ENCODE assay signal across 8 mouse cellular contexts in the genomic region with DNA sequence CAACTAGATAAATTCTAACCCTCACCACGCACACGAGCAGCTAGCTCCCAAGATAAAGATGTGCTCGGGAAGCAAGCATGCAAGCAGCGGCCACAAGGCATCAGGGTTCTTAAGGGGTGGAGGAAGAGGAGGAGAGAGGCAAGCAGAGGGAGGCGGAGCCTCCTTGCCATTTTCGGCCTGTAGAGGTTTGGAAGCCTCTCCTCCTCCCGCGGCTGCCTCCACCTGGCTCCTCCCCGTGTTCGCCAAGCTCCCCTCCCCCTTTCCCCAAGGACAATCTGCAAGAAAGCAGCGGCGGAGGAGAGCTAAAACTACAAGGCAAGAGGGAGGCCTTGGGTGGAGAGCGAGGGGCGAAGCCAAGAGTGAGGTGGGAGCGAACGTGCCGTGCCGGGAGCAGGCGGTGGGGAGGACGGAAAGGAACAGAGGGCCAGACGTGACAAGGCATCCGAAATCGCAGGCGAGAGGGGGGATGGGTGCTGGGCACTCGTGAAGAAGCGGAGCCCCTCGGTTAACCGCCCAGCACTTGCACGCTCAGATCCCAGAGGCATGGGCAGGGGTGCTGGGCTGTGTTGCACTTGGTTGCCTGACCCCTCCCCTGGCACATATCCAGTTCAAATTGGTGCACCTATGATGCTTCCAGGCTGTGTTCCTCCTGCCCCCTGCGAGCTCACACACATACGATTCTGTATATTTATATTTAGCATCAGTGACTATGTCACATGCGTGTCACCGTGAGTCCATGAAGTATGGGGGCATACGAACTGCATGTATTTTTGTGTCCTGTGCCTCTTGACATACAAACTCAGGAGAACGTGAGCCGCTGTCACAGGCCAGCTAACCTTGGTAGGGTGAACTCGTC. TPM values are rescaled to one million over a fixed set of nuclear protein-coding genes. Genes with fewer than 3 reads are reported as not detected.
A peak's percentile ranks its signal among the peaks of the same experiment; 100 is the strongest.
DNase-seq lines count a peak whose midpoint lies in the region; ATAC-seq and TF ChIP-seq lines count a peak whose summit lies in the region.

No protein-coding gene starts in this region.

- 0 out of 2 replicates have a peak overlapping the region, but pooled peaks have one; percentile 12 for H3K27ac ChIP-seq in ES-Bruce4 (ENCODE audit: insufficient read depth, low read length)
- peak overlapping the region; percentile 83 for H3K27ac ChIP-seq in forebrain, embryonic 12.5 days
- peak overlapping the region; percentile 94 for H3K27ac ChIP-seq in heart, embryonic 16.5 days (ENCODE audit: low read length)
- peak overlapping the region; percentile 78 for H3K27ac ChIP-seq in liver, embryonic 13.5 days
- H3K27ac ChIP-seq in stomach, embryonic 16.5 days (ENCODE audit: low read length) = peak overlapping the region; percentile 76

- no peaks in the 10 kb centered on the region for H3K36me3 ChIP-seq in ES-Bruce4 (ENCODE audit: control insufficient read depth, insufficient read depth, low read length, poor library complexity, severe bottlenecking)
- H3K36me3 ChIP-seq in forebrain, embryonic 12.5 days (replicated peaks) = peaks cover 13% of the 10 kb centered on the region
- peaks cover 11% of the 10 kb centered on the region for H3K36me3 ChIP-seq in heart, embryonic 16.5 days (ENCODE audit: control insufficient read depth, insufficient read depth)
- H3K36me3 ChIP-seq in liver, embryonic 13.5 days = peaks cover 9% of the 10 kb centered on the region
- no peaks in the 10 kb centered on the region for H3K36me3 ChIP-seq in stomach, embryonic 16.5 days (ENCODE audit: control insufficient read depth, insufficient read depth, low read length)

- peak overlapping the region; percentile 27 for H3K9ac ChIP-seq in ES-Bruce4 (ENCODE audit: low read depth, poor library complexity, severe bottlenecking)
- peak overlapping the region; percentile 84 for H3K9ac ChIP-seq in forebrain, embryonic 12.5 days
- peak overlapping the region; percentile 91 for H3K9ac ChIP-seq in heart, embryonic 16.5 days (ENCODE audit: low read length)
- peak overlapping the region; percentile 77 for H3K9ac ChIP-seq in liver, embryonic 13.5 days
- H3K9ac ChIP-seq in stomach, embryonic 16.5 days (ENCODE audit: low read length) = peak overlapping the region; percentile 90

- 0 out of 2 replicates have a peak, but pooled peaks have one; percentile 47 for TF ChIP-seq EP300 in ES-Bruce4 (IDR thresholded peaks at IDR 0.05; ENCODE audit: insufficient read depth, low read depth, low read length)

- H3K27me3 ChIP-seq in ES-Bruce4 (ENCODE audit: control insufficient read depth, insufficient read depth, low read length, poor library complexity, severe bottlenecking) = no peaks in the 10 kb centered on the region
- H3K27me3 ChIP-seq in forebrain, embryonic 12.5 days = no peaks in the 10 kb centered on the region
- H3K27me3 ChIP-seq in heart, embryonic 16.5 days (ENCODE audit: control insufficient read depth, insufficient read depth, low read length) = 0 out of 2 replicates have a peak, but pooled peaks cover 2% of the 10 kb centered on the region
- H3K27me3 ChIP-seq in liver, embryonic 13.5 days = no peaks in the 10 kb centered on the region
- H3K27me3 ChIP-seq in stomach, embryonic 16.5 days (ENCODE audit: control insufficient read depth, insufficient read depth, low read length) = no peaks in the 10 kb centered on the region

- H3K4me3 ChIP-seq in ES-Bruce4 (ENCODE audit: low read depth, low read length) = peak overlapping the region; percentile 87
- H3K4me3 ChIP-seq in forebrain, embryonic 12.5 days (replicated peaks) = peak overlapping the region; percentile 54
- H3K4me3 ChIP-seq in heart, embryonic 16.5 days (ENCODE audit: low read length) = peak overlapping the region; percentile 85
- peak overlapping the region; percentile 71 for H3K4me3 ChIP-seq in liver, embryonic 13.5 days (replicated peaks)
- peak overlapping the region; percentile 76 for H3K4me3 ChIP-seq in stomach, embryonic 16.5 days (replicated peaks; ENCODE audit: low read length)

- 4% methylated on average over 37 of the region's 37 CpGs for WGBS in forebrain, embryonic 12.5 days
- 1% methylated on average over 37 of the region's 37 CpGs for WGBS in heart, embryonic 16.5 days
- 2% methylated on average over 37 of the region's 37 CpGs for WGBS in liver, embryonic 13.5 days (ENCODE audit: insufficient replicate concordance)
- 2% methylated on average over 37 of the region's 37 CpGs for WGBS in stomach, embryonic 16.5 days

- peak; percentile 85 for DNase-seq in c-Kit-positive CD71-positive TER-119-positive erythroid progenitor cells, embryonic 14.5 days (ENCODE audit: low spot score)
- peak; percentile 90 to 94 for DNase-seq in kidney, postnatal 25 days
- peak; percentile 82 for DNase-seq in liver, embryonic 13.5 days
- DNase-seq in neural tube, embryonic 10.5 days (ENCODE audit: extremely low spot score, low spot score) = peak; percentile 85

- H3K9me3 ChIP-seq in ES-Bruce4 (replicated peaks; ENCODE audit: control insufficient read depth, insufficient read depth, low read length, poor library complexity, severe bottlenecking) = no peaks in the 10 kb centered on the region
- H3K9me3 ChIP-seq in forebrain, embryonic 12.5 days = no peaks in the 10 kb centered on the region
- H3K9me3 ChIP-seq in heart, embryonic 16.5 days (replicated peaks; ENCODE audit: control insufficient read depth, low read length) = no peaks in the 10 kb centered on the region
- no peaks in the 10 kb centered on the region for H3K9me3 ChIP-seq in liver, embryonic 13.5 days (replicated peaks)
- no peaks in the 10 kb centered on the region for H3K9me3 ChIP-seq in stomach, embryonic 16.5 days (replicated peaks; ENCODE audit: control insufficient read depth, low read length)

- peak; percentile 96 for ATAC-seq in forebrain, embryonic 12.5 days (ENCODE audit: low FRiP score)
- peak; percentile 90 for ATAC-seq in heart, embryonic 16.5 days (replicated peaks; ENCODE audit: extremely low read depth, insufficient read depth, low FRiP score)
- ATAC-seq in liver, embryonic 13.5 days (ENCODE audit: low read depth) = peak; percentile 96
- ATAC-seq in stomach, embryonic 16.5 days (ENCODE audit: insufficient read depth, low FRiP score) = peak; percentile 94

- H3K4me2 ChIP-seq in forebrain, embryonic 12.5 days = peak overlapping the region; percentile 74
- peak overlapping the region; percentile 67 for H3K4me2 ChIP-seq in heart, embryonic 16.5 days (ENCODE audit: low read depth, low read length)
- H3K4me2 ChIP-seq in liver, embryonic 13.5 days = peak overlapping the region; percentile 91
- peak overlapping the region; percentile 78 for H3K4me2 ChIP-seq in stomach, embryonic 16.5 days (ENCODE audit: low read depth, low read length)

- TF ChIP-seq POLR2A in ES-Bruce4 (IDR thresholded peaks at IDR 0.05; ENCODE audit: insufficient read depth, low read length) = peak; percentile 89

- peaks cover 2% of the 10 kb centered on the region for H3K4me1 ChIP-seq in ES-Bruce4 (ENCODE audit: control insufficient read depth, insufficient read depth, low read length)
- peaks cover 26% of the 10 kb centered on the region for H3K4me1 ChIP-seq in forebrain, embryonic 12.5 days
- peaks cover 32% of the 10 kb centered on the region for H3K4me1 ChIP-seq in heart, embryonic 16.5 days (ENCODE audit: control insufficient read depth, insufficient read depth, low read length)
- peaks cover 52% of the 10 kb centered on the region for H3K4me1 ChIP-seq in liver, embryonic 13.5 days (replicated peaks)
- H3K4me1 ChIP-seq in stomach, embryonic 16.5 days (ENCODE audit: control insufficient read depth, insufficient read depth, low read length) = peaks cover 12% of the 10 kb centered on the region

- no peak for TF ChIP-seq CTCF in ES-Bruce4 (IDR thresholded peaks at IDR 0.05; ENCODE audit: low read depth, low read length)

RNA-seq across cellular contexts. Expression of gene Senp1, which starts 15.0 kb away (rescaled TPM):
- 69.2 and 70.6 TPM in 2 replicates for polyA plus RNA-seq in ES-Bruce4 (2011; ENCODE audit: insufficient read depth, insufficient read length, low read depth, missing spikeins)
- polyA plus RNA-seq in forebrain, embryonic 12.5 days (2016; fragmentation: Nextera tagmentation; extraction: Ambion mirVana) = 39.6 and 44.3 TPM in 2 replicates
- 17.8 and 17.9 TPM in 2 replicates for polyA plus RNA-seq in heart, embryonic 16.5 days (2015; fragmentation: Nextera tagmentation; extraction: Ambion mirVana)
- 17.1 and 21.7 TPM in 2 replicates for polyA plus RNA-seq in liver, embryonic 13.5 days (2015; fragmentation: Nextera tagmentation; extraction: Ambion mirVana)
- 24.2 and 24.9 TPM in 2 replicates for polyA plus RNA-seq in stomach, embryonic 16.5 days (2015; fragmentation: Nextera tagmentation; extraction: Ambion mirVana)

RNA-seq across cellular contexts. Expression of gene Pfkm, which starts 16.1 kb away (rescaled TPM):
- polyA plus RNA-seq in ES-Bruce4 (2011; ENCODE audit: insufficient read depth, insufficient read length, low read depth, missing spikeins) = 39.8 and 42.8 TPM in 2 replicates
- 52.5 and 56.6 TPM in 2 replicates for polyA plus RNA-seq in forebrain, embryonic 12.5 days (2016; fragmentation: Nextera tagmentation; extraction: Ambion mirVana)
- polyA plus RNA-seq in heart, embryonic 16.5 days (2015; fragmentation: Nextera tagmentation; extraction: Ambion mirVana) = 145 and 157 TPM in 2 replicates
- 26.7 and 28.1 TPM in 2 replicates for polyA plus RNA-seq in liver, embryonic 13.5 days (2015; fragmentation: Nextera tagmentation; extraction: Ambion mirVana)
- polyA plus RNA-seq in stomach, embryonic 16.5 days (2015; fragmentation: Nextera tagmentation; extraction: Ambion mirVana) = 32.5 and 45.5 TPM in 2 replicates

RNA-seq across cellular contexts. Expression of gene Asb8, which starts 56.9 kb away (rescaled TPM):
- 34.7 and 34.9 TPM in 2 replicates for polyA plus RNA-seq in ES-Bruce4 (2011; ENCODE audit: insufficient read depth, insufficient read length, low read depth, missing spikeins)
- polyA plus RNA-seq in forebrain, embryonic 12.5 days (2016; fragmentation: Nextera tagmentation; extraction: Ambion mirVana) = 38.4 and 44.8 TPM in 2 replicates
- 91.2 and 91.7 TPM in 2 replicates for polyA plus RNA-seq in heart, embryonic 16.5 days (2015; fragmentation: Nextera tagmentation; extraction: Ambion mirVana)
- 23.7 and 25.4 TPM in 2 replicates for polyA plus RNA-seq in liver, embryonic 13.5 days (2015; fragmentation: Nextera tagmentation; extraction: Ambion mirVana)
- polyA plus RNA-seq in stomach, embryonic 16.5 days (2015; fragmentation: Nextera tagmentation; extraction: Ambion mirVana) = 45.8 and 46.4 TPM in 2 replicates

RNA-seq across cellular contexts. Expression of gene Ccdc184, which starts 58.4 kb away (rescaled TPM):
- polyA plus RNA-seq in ES-Bruce4 (2011; ENCODE audit: insufficient read depth, insufficient read length, low read depth, missing spikeins) = 0.81 and 1.8 TPM in 2 replicates
- 15.9 and 19.6 TPM in 2 replicates for polyA plus RNA-seq in forebrain, embryonic 12.5 days (2016; fragmentation: Nextera tagmentation; extraction: Ambion mirVana)
- polyA plus RNA-seq in heart, embryonic 16.5 days (2015; fragmentation: Nextera tagmentation; extraction: Ambion mirVana) = 1.2 and 1.7 TPM in 2 replicates
- polyA plus RNA-seq in liver, embryonic 13.5 days (2015; fragmentation: Nextera tagmentation; extraction: Ambion mirVana) = 0.07 TPM in 1 of 2 replicates, not detected in the other
- polyA plus RNA-seq in stomach, embryonic 16.5 days (2015; fragmentation: Nextera tagmentation; extraction: Ambion mirVana) = 1.7 and 1.9 TPM in 2 replicates

Comparison
In these comparisons a context has a peak if more than half of its experiments do, and no peak if none do; other contexts are left out.
1. Peak in every context shown above with its lines: DNase-seq, ATAC-seq, H3K4me3 ChIP-seq and H3K27ac ChIP-seq.
2. H3K27ac ChIP-seq: peak in every context shown above with its lines; median percentile 94 in heart, embryonic 16.5 days; 83 in forebrain, embryonic 12.5 days; 78 in liver, embryonic 13.5 days; 76 in stomach, embryonic 16.5 days; 12 in ES-Bruce4.
3. H3K9ac ChIP-seq: peak in every context shown above with its lines; median percentile 91 in heart, embryonic 16.5 days; 90 in stomach, embryonic 16.5 days; 84 in forebrain, embryonic 12.5 days; 77 in liver, embryonic 13.5 days; 27 in ES-Bruce4.